Mouse (Mus musculus): ENCODE measurements around the gene Fam206a. TPM values are rescaled to one million over a fixed set of nuclear protein-coding genes. Genes with fewer than 3 reads are reported as not detected.

Fam206a gene
- total and polyA plus RNA-seq, 3 experiments = 7.9 to 29.4 (median 8.2) TPM

DNA sequence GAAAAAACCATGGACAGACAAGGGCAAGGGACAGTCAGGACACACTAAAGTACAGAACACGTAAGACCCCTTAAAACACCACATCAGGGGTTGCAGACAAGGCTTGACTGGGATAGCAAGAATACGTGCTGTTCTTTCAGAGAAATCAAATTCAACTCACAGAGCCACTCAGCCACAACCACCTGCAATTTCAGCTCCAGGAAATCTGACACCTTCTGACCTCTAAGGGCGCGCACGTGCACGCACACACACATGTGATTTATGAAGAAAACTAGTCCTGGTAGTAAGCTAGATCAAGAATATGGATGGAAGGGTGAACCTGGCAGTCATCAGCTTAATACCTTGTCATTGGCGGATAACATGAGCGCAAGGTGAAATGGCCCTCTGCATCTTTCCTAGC, 13.0 kb downstream of the Fam206a start:
- Histone ChIP-seq H3K4me2 (ENCODE audit: insufficient read depth, low read depth, poor library complexity, severe bottlenecking) (no peak overlapping the region), H3K36me3 (replicated peaks in 1 of 2; ENCODE audit: control insufficient read depth in 1 of 2, insufficient read depth in 1 of 2, low read length in 1 of 2) (peaks cover 0 to 12% of the 10 kb centered on the region in 2 experiments), H3K27ac (ENCODE audit: insufficient read depth, low read depth) (no peak overlapping the region), H3K9me3 (replicated peaks; ENCODE audit: low read length) (no peaks in the 10 kb centered on the region), H3K4me1 (ENCODE audit: control insufficient read depth in 1 of 2, insufficient read depth in 2 of 2) (no peaks in the 10 kb centered on the region), H3K27me3 (replicated peaks) (no peaks in the 10 kb centered on the region), H3K79me2 (replicated peaks; ENCODE audit: control insufficient read depth, extremely low read depth, insufficient read depth, poor library complexity, severe bottlenecking) (no peaks in the 10 kb centered on the region), H3K4me3 (replicated peaks in 1 of 3; ENCODE audit: low read depth in 2 of 3, low read length in 2 of 3, poor library complexity in 1 of 3) (no peak overlapping the region), H3K9ac (ENCODE audit: insufficient read depth, low read depth) (no peak overlapping the region)
- in situ Hi-C loops (cut with MboI; ENCODE audit: low pct_ligation_motif_present, low pct_unique_long_range_greater_than_20kb, low sequenced_read_pairs) = no loop called here
- TF ChIP-seq E2F4 (IDR thresholded peaks at IDR 0.05; ENCODE audit: insufficient replicate concordance, low read depth, low read length) = no peak
- TF ChIP-seq MAZ (IDR thresholded peaks at IDR 0.05; ENCODE audit: low read depth, low read length) = no peak
- no peak for TF ChIP-seq GABPA (IDR thresholded peaks at IDR 0.05; ENCODE audit: insufficient replicate concordance, low read depth, low read length)
- no peak for TF ChIP-seq JUND (conservative IDR thresholded peaks at IDR 0.05; ENCODE audit: low read depth, low read length)
- no peak for TF ChIP-seq NELFE (IDR thresholded peaks at IDR 0.05; ENCODE audit: low read depth, low read length)
- TF ChIP-seq MXI1 (IDR thresholded peaks at IDR 0.05; ENCODE audit: low read depth, low read length) = no peak
- DNase-seq (ENCODE audit: extremely low read depth) = no peak
- dilution Hi-C loops (cut with MboI; ENCODE audit: extremely low pct_ligation_motif_present, extremely low pct_unique_long_range_greater_than_20kb, low sequenced_read_pairs) = no loop called here

DNA sequence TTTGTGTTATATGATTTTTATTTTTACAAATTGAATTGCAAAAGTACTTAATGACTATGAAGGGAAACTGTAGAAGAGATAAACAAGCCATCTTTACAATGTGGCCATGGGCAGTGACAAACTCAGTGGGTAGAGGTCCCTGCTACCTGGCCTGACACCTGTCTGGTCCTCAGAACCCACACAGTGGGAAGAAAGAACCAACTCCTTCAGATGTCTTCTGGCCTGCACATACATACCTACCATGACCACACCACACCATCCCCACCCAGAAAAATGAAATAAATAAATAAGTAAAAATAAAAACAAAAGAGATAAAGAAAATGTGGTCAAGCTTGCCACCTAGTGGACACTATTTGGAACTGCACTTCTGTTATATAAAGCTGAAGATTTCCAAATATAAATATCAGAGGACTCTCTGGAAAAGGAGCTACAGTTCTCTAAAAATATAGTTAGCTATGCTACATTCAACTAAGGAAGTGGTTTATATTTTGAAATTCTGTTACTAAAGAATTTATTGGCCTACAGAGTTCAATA, 17.9 kb downstream of the Fam206a start:
- no peaks in the 10 kb centered on the region for H3K9me3 ChIP-seq (replicated peaks; ENCODE audit: low read length)
- no peak overlapping the region for H3K9ac ChIP-seq (ENCODE audit: insufficient read depth, low read depth)
- TF ChIP-seq CTCF (conservative IDR thresholded peaks at IDR 0.05 in 1 of 2, IDR thresholded peaks at IDR 0.05 in 1 of 2; ENCODE audit: low read depth in 2 of 2, low read length in 2 of 2) = peak; percentile 34 to 65; a peak in 3 of 4 replicates
- no peak for TF ChIP-seq NRF1 (IDR thresholded peaks at IDR 0.05; ENCODE audit: low read depth, low read length)
- peak; percentile 59 for TF ChIP-seq RAD21 (IDR thresholded peaks at IDR 0.05; ENCODE audit: low read depth, low read length)
- TF ChIP-seq POLR2AphosphoS2 (IDR thresholded peaks at IDR 0.05; ENCODE audit: low read depth, low read length) = no peak
- TF ChIP-seq NELFE (IDR thresholded peaks at IDR 0.05; ENCODE audit: low read depth, low read length) = no peak
- TF ChIP-seq USF1 (IDR thresholded peaks at IDR 0.05; ENCODE audit: low read depth, low read length) = no peak
- no peak for TF ChIP-seq PAX5 (IDR thresholded peaks at IDR 0.05; ENCODE audit: low read length)
- peak; percentile 19; the same call in 1 of the 2 replicates for TF ChIP-seq SMC3 (IDR thresholded peaks at IDR 0.05; ENCODE audit: low read depth, low read length)
- TF ChIP-seq CHD2 (IDR thresholded peaks at IDR 0.05; ENCODE audit: low read length) = no peak
- no peaks in the 10 kb centered on the region for H3K27me3 ChIP-seq (replicated peaks)
- H3K79me2 ChIP-seq (replicated peaks; ENCODE audit: control insufficient read depth, extremely low read depth, insufficient read depth, poor library complexity, severe bottlenecking) = no peaks in the 10 kb centered on the region
- H3K36me3 ChIP-seq (replicated peaks in 1 of 2; ENCODE audit: control insufficient read depth in 1 of 2, insufficient read depth in 1 of 2, low read length in 1 of 2) = peaks cover 0 to 9% of the 10 kb centered on the region in 2 experiments
- peak; percentile 18 for DNase-seq (ENCODE audit: extremely low read depth)
- no peak overlapping the region for H3K4me3 ChIP-seq (replicated peaks in 1 of 3; ENCODE audit: low read depth in 2 of 3, low read length in 2 of 3, poor library complexity in 1 of 3)
- H3K4me1 ChIP-seq (ENCODE audit: control insufficient read depth in 1 of 2, insufficient read depth in 2 of 2) = no peaks in the 10 kb centered on the region
- no peak overlapping the region for H3K4me2 ChIP-seq (ENCODE audit: insufficient read depth, low read depth, poor library complexity, severe bottlenecking)
- in situ Hi-C loops (cut with MboI; ENCODE audit: low pct_ligation_motif_present, low pct_unique_long_range_greater_than_20kb, low sequenced_read_pairs) (no loop called here), dilution Hi-C loops (cut with MboI; ENCODE audit: extremely low pct_ligation_motif_present, extremely low pct_unique_long_range_greater_than_20kb, low sequenced_read_pairs) (no loop called here)
- no peak overlapping the region for H3K27ac ChIP-seq (ENCODE audit: insufficient read depth, low read depth)

DNA sequence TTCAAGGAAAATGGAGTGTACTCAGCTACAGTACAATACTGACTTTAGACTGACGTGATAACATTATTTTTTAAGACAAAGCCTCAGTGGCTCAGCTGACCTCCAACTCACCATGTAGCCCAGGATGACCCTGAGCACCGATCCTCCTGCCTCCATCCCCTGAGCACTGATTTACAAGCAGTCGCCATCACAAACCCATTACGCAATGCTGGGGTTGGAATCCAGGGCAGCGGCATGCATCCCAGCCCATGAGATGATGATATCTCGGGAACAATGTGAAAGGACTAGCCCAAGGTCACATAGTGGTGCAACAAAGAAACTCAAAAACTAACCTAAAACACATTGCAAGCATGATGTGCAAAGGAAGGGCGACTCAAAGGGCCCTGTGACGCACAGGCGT, 22.1 kb downstream of the Fam206a start:
- Histone ChIP-seq H3K27ac (ENCODE audit: insufficient read depth, low read depth) (no peak overlapping the region), H3K4me1 (ENCODE audit: control insufficient read depth in 1 of 2, insufficient read depth in 2 of 2) (no peaks in the 10 kb centered on the region), H3K4me3 (replicated peaks in 1 of 3; ENCODE audit: low read depth in 2 of 3, low read length in 2 of 3, poor library complexity in 1 of 3) (no peak overlapping the region), H3K4me2 (ENCODE audit: insufficient read depth, low read depth, poor library complexity, severe bottlenecking) (no peak overlapping the region), H3K36me3 (replicated peaks in 1 of 2; ENCODE audit: control insufficient read depth in 1 of 2, insufficient read depth in 1 of 2, low read length in 1 of 2) (peaks cover 0 to 13% of the 10 kb centered on the region in 2 experiments), H3K9ac (ENCODE audit: insufficient read depth, low read depth) (no peak overlapping the region), H3K79me2 (replicated peaks; ENCODE audit: control insufficient read depth, extremely low read depth, insufficient read depth, poor library complexity, severe bottlenecking) (no peaks in the 10 kb centered on the region), H3K27me3 (replicated peaks) (no peaks in the 10 kb centered on the region), H3K9me3 (replicated peaks; ENCODE audit: low read length) (no peaks in the 10 kb centered on the region)
- DNase-seq (ENCODE audit: extremely low read depth) = no peak
- TF ChIP-seq SIN3A (IDR thresholded peaks at IDR 0.05; ENCODE audit: low read length) (no peak), USF1 (IDR thresholded peaks at IDR 0.05; ENCODE audit: low read depth, low read length) (no peak), JUN (IDR thresholded peaks at IDR 0.05; ENCODE audit: insufficient read depth, low read depth, low read length) (no peak), IRF4 (IDR thresholded peaks at IDR 0.05; ENCODE audit: low read depth, low read length) (no peak), TCF12 (IDR thresholded peaks at IDR 0.05; ENCODE audit: low read depth, low read length) (no peak)
- in situ Hi-C loops (cut with MboI; ENCODE audit: low pct_ligation_motif_present, low pct_unique_long_range_greater_than_20kb, low sequenced_read_pairs) = no loop called here
- dilution Hi-C loops (cut with MboI; ENCODE audit: extremely low pct_ligation_motif_present, extremely low pct_unique_long_range_greater_than_20kb, low sequenced_read_pairs) = no loop called here
